Mouse (Mus musculus) heart, postnatal 0 days (tissue): ENCODE measurements around the gene Lclat1. TPM values are rescaled to one million over a fixed set of nuclear protein-coding genes. Genes with fewer than 3 reads are reported as not detected.

Experiments used
- ATAC-seq: fragments of 200-750 bp; cut with Nextera tagmentation; 2 replicates; pipeline ENCODE4 v1.8.0; 2017; ENCODE audit warnings: low read depth, moderate number of reproducible peaks, moderate library complexity; ENCODE audit not compliant: insufficient read depth
- DNase-seq: peaks from one replicate; pipeline ENCODE4 v3.0.0-alpha.2; 2016; ENCODE audit warnings: low spot score
- H3K27ac ChIP-seq: fragments of 300-500 bp; sonication (generic); 2 replicates; pipeline ENCODE4 v1.5.1; 2014; ENCODE audit warnings: low read depth, mild to moderate bottlenecking
- H3K27me3 ChIP-seq: fragments of 300-500 bp; sonication (generic); 2 replicates; pipeline ENCODE4 v1.6.1; 2014; ENCODE audit warnings: low read length, mixed read lengths; ENCODE audit not compliant: control insufficient read depth, insufficient read depth
- H3K36me3 ChIP-seq: fragments of 300-500 bp; sonication (generic); replicated peaks from 2 replicates; pipeline ENCODE4 v1.6.1; 2014; ENCODE audit warnings: low read length, mixed read lengths; ENCODE audit not compliant: control insufficient read depth, insufficient read depth
- H3K4me1 ChIP-seq: fragments of 300-500 bp; sonication (generic); 2 replicates; pipeline ENCODE4 v1.6.1; 2014; ENCODE audit warnings: antibody characterized with exemption; ENCODE audit not compliant: control insufficient read depth, insufficient read depth
- H3K4me2 ChIP-seq: fragments of 300-500 bp; sonication (generic); 2 replicates; pipeline ENCODE4 v1.6.1; 2014; ENCODE audit warnings: low read depth, mild to moderate bottlenecking, low read length, moderate library complexity
- H3K4me3 ChIP-seq: fragments of 300-500 bp; sonication (generic); 2 replicates; pipeline ENCODE4 v1.5.1; 2014; ENCODE audit warnings: low read depth, low read length
- H3K9ac ChIP-seq: fragments of 300-500 bp; sonication (generic); replicated peaks from 2 replicates; pipeline ENCODE4 v1.6.1; 2014; ENCODE audit warnings: low read depth, low read length, mixed read lengths
- H3K9me3 ChIP-seq: fragments of 300-500 bp; sonication (generic); replicated peaks from 2 replicates; pipeline ENCODE4 v1.6.1; 2016; ENCODE audit warnings: low read length; ENCODE audit not compliant: control insufficient read depth
- CTCF ChIP-seq: IDR thresholded peaks from 2 replicates; pipeline ENCODE4 v1.5.1; 2016; ENCODE audit warnings: antibody characterized with exemption, control low read depth, low read depth
- EP300 ChIP-seq: IDR thresholded peaks from 2 replicates; pipeline ENCODE4 v1.6.1; 2016; ENCODE audit warnings: antibody characterized with exemption, low read depth
- WGBS: fragments of 180-500 bp; shearing (Covaris S2); extraction: QIAGEN DNeasy Blood & Tissue Kit; methylation state at CpG from one replicate; pipeline ENCODE4 v1.1.7; 2014; 5-methylcytosine and 5-hydroxymethylcytosine counted together
- polyA plus RNA-seq: library from polyadenylated mRNA; unstranded; fragments of >200 nt; fragmentation: Nextera tagmentation; extraction: Ambion mirVana; gene quantifications from 2 replicates; pipeline ENCODE4 v1.2.1, GENCODE M21; 2015
- total RNA-seq: library from RNA; depleted of rRNA; stranded (reverse); fragments of >200 nt; gene quantifications from 2 replicates; pipeline ENCODE4 v1.2.3, GENCODE M21; 2014; ENCODE audit warnings: low replicate concordance

The Lclat1 gene
- total and polyA plus RNA-seq, 2 experiments from 2014 or later: 31.5 to 218 TPM

GRCm38 (mm10) chr17:73217274-73217673 lies 109.5 kb downstream of the Lclat1 start:
- Histone ChIP-seq H3K4me2 (no peak overlapping the region), H3K4me1 (peaks cover 25% of the 10 kb centered on the region), H3K27me3 (no peaks in the 10 kb centered on the region), H3K9ac (no peak overlapping the region), H3K36me3 (peaks cover 9% of the 10 kb centered on the region; the same call in 1 of the 2 replicates), H3K4me3 (no peak overlapping the region), H3K9me3 (no peaks in the 10 kb centered on the region), H3K27ac (no peak overlapping the region)
- no peak for ATAC-seq
- 93% methylated on average over 3 of the region's 3 CpGs for WGBS
- no peak for DNase-seq
- TF ChIP-seq CTCF (no peak), EP300 (no peak)

- Histone ChIP-seq H3K4me1 (peaks cover 48% of the 10 kb centered on the region), H3K9me3 (no peaks in the 10 kb centered on the region), H3K9ac (0 out of 2 replicates have a peak overlapping the region, but pooled peaks have one; percentile 15), H3K27ac (peak overlapping the region; percentile 76), H3K4me2 (no peak overlapping the region), H3K4me3 (no peak overlapping the region), H3K36me3 (peaks cover 9% of the 10 kb centered on the region; the same call in 1 of the 2 replicates), H3K27me3 (no peaks in the 10 kb centered on the region)
- no peak for ATAC-seq
- TF ChIP-seq CTCF (no peak), EP300 (no peak)
- WGBS: 29% methylated on average over 7 of the region's 7 CpGs
- DNase-seq: no peak
Observed at GRCm38 (mm10) chr17:73220746-73221145, 113.0 kb downstream of the Lclat1 start.

GRCm38 (mm10) chr17:73222077-73222476 lies 114.3 kb downstream of the Lclat1 start:
- DNase-seq (peak; percentile 51), ATAC-seq (no peak)
- WGBS: 18% methylated on average over 7 of the region's 7 CpGs
- Histone ChIP-seq H3K27me3 (no peaks in the 10 kb centered on the region), H3K36me3 (peaks cover 7% of the 10 kb centered on the region; the same call in 1 of the 2 replicates), H3K9ac (no peak overlapping the region), H3K4me1 (peaks cover 55% of the 10 kb centered on the region), H3K9me3 (no peaks in the 10 kb centered on the region), H3K27ac (peak overlapping the region; percentile 76), H3K4me2 (no peak overlapping the region), H3K4me3 (no peak overlapping the region)
- TF ChIP-seq EP300 (no peak), CTCF (peak; percentile 2; the same call in 1 of the 2 replicates)

- ATAC-seq (peak; percentile 2; the same call in 1 of the 2 replicates), DNase-seq (no peak)
- Histone ChIP-seq H3K9ac (peak overlapping the region; percentile 27; the same call in 1 of the 2 replicates), H3K4me2 (no peak overlapping the region), H3K36me3 (0 out of 2 replicates have a peak, but pooled peaks cover 6% of the 10 kb centered on the region), H3K27ac (peak overlapping the region; percentile 98), H3K9me3 (no peaks in the 10 kb centered on the region), H3K4me3 (no peak overlapping the region), H3K4me1 (peaks cover 65% of the 10 kb centered on the region), H3K27me3 (no peaks in the 10 kb centered on the region)
- no peak for TF ChIP-seq EP300
- TF ChIP-seq CTCF: no peak
Observed at GRCm38 (mm10) chr17:73225442-73225841, 117.7 kb downstream of the Lclat1 start.

DNA sequence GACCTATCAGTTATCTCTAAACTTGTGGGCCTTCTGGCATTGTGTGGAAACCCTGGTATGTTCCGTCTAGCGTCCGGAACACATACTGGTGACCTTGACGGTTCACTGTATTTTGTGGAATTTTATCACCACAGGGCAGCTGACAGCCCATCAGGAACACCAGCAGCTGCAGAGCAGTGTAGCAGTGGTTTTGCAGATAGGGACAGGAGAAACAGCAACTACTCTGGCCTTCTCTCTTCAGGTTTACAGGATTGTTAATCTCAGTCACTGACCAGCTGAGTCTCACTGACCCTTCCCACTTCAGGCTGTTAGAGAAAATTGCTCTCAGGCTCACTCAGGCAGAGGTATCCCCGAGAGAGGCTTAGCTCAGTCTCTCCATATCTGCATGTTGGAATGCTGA lies 118.2 kb downstream of the Lclat1 start:
- Histone ChIP-seq H3K4me1 (peaks cover 60% of the 10 kb centered on the region), H3K9me3 (no peaks in the 10 kb centered on the region), H3K27me3 (no peaks in the 10 kb centered on the region), H3K36me3 (0 out of 2 replicates have a peak, but pooled peaks cover 6% of the 10 kb centered on the region), H3K4me2 (no peak overlapping the region), H3K27ac (peak overlapping the region; percentile 98), H3K4me3 (no peak overlapping the region), H3K9ac (no peak overlapping the region)
- DNase-seq: peak; percentile 96
- TF ChIP-seq CTCF: no peak
- peak; percentile 98 for TF ChIP-seq EP300
- 6% methylated on average over 5 of the region's 5 CpGs for WGBS
- ATAC-seq: peak; percentile 96

GRCm38 (mm10) chr17:73226595-73226994 lies 118.8 kb downstream of the Lclat1 start:
- 0 out of 2 replicates have a peak, but pooled peaks cover 6% of the 10 kb centered on the region for H3K36me3 ChIP-seq
- H3K27me3 ChIP-seq: no peaks in the 10 kb centered on the region
- H3K9me3 ChIP-seq: no peaks in the 10 kb centered on the region
- no peak overlapping the region for H3K4me3 ChIP-seq
- no peak for TF ChIP-seq EP300
- no peak for TF ChIP-seq CTCF
- H3K9ac ChIP-seq: peak overlapping the region; percentile 42; the same call in 1 of the 2 replicates
- peak; percentile 33; the same call in 1 of the 2 replicates for ATAC-seq
- no peak for DNase-seq
- WGBS: 55% methylated on average over 2 of the region's 2 CpGs
- H3K4me2 ChIP-seq: 0 out of 2 replicates have a peak overlapping the region, but pooled peaks have one; percentile 4
- peaks cover 54% of the 10 kb centered on the region for H3K4me1 ChIP-seq
- peak overlapping the region; percentile 98 for H3K27ac ChIP-seq
